Mouse (Mus musculus): ENCODE measurements around the gene Gpatch3. TPM values are rescaled to one million over a fixed set of nuclear protein-coding genes. Genes with fewer than 3 reads are reported as not detected.
A peak's percentile ranks its signal among the peaks of the same experiment; 100 is the strongest.

Gpatch3 gene
- polyA plus RNA-seq, 1 experiment = 7.3 TPM

DNA sequence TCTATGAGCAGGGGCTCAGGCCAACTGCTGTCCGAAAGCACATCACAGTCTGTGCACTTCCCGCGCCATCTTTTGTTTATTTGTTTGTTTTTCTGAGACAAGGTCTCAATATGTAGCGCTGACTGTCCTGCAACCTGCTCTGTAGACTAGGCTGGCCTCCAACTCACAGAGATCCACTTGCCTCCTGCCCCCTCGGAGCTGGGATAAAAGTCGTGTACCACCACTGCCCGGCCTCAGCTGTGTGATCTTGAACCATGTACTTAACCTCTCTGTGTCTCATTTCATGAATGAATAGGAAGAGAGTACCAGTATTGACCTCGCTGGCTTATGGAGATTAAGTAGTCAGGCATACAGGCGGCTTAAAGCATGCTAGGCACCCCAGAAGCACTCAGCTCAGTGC lies 52.1 kb downstream of the Gpatch3 start:
- no peaks in the 10 kb centered on the region for H3K27me3 ChIP-seq (ENCODE audit: control insufficient read depth, insufficient read depth, low read length)
- H3K4me3 ChIP-seq (ENCODE audit: low read depth, low read length) = no peak overlapping the region
- TF ChIP-seq POLR2A (IDR thresholded peaks at IDR 0.05; ENCODE audit: low read depth, low read length) = no peak
- TF ChIP-seq CTCF (IDR thresholded peaks at IDR 0.05; ENCODE audit: extremely low read depth, insufficient read length, insufficient replicate concordance, low read depth, low read length) = no peak
- 89% methylated on average over 9 of the region's 9 CpGs for WGBS
- peaks cover 18% of the 10 kb centered on the region for H3K36me3 ChIP-seq (ENCODE audit: control insufficient read depth, insufficient read depth, low read length)
- peaks cover 13% of the 10 kb centered on the region for H3K4me1 ChIP-seq (ENCODE audit: control insufficient read depth, insufficient read depth, insufficient read length, low read length)
- peak overlapping the region; percentile 81; the same call in 1 of the 2 replicates for H3K27ac ChIP-seq (ENCODE audit: insufficient read depth, low read depth, low read length)

DNA sequence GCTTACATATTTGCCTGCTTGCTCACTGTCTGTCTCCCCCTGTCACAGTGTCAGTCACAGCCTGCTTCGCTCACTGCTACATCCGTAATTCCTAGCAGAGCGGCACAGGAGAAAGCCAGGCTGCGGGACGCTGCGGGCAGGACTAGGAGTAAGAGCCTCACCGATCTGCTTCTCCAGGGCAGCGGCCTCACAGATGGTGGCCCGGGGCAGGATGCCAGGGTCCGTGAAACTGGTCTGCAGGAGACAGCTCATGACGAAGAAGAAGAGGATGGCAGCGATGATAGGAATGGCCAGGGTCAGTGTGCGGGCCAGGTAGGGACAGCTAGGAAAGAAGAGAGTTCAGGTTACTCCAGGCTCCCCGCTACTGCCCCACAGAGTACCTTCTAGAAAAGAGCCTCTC lies 52.5 kb downstream of the Gpatch3 start:
- 89% methylated on average over 14 of the region's 14 CpGs for WGBS
- TF ChIP-seq POLR2A (IDR thresholded peaks at IDR 0.05; ENCODE audit: low read depth, low read length) = no peak
- no peak for TF ChIP-seq CTCF (IDR thresholded peaks at IDR 0.05; ENCODE audit: extremely low read depth, insufficient read length, insufficient replicate concordance, low read depth, low read length)
- Histone ChIP-seq H3K4me1 (ENCODE audit: control insufficient read depth, insufficient read depth, insufficient read length, low read length) (peaks cover 15% of the 10 kb centered on the region), H3K27me3 (ENCODE audit: control insufficient read depth, insufficient read depth, low read length) (no peaks in the 10 kb centered on the region), H3K36me3 (ENCODE audit: control insufficient read depth, insufficient read depth, low read length) (peaks cover 18% of the 10 kb centered on the region), H3K27ac (ENCODE audit: insufficient read depth, low read depth, low read length) (no peak overlapping the region; the same call in 1 of the 2 replicates), H3K4me3 (ENCODE audit: low read depth, low read length) (no peak overlapping the region)

GRCm38 (mm10) chr4:133628517-133628916 lies 54.0 kb downstream of the Gpatch3 start:
- Histone ChIP-seq H3K36me3 (ENCODE audit: control insufficient read depth, insufficient read depth, low read length) (peaks cover 18% of the 10 kb centered on the region), H3K27me3 (ENCODE audit: control insufficient read depth, insufficient read depth, low read length) (no peaks in the 10 kb centered on the region), H3K4me1 (ENCODE audit: control insufficient read depth, insufficient read depth, insufficient read length, low read length) (peaks cover 21% of the 10 kb centered on the region), H3K4me3 (ENCODE audit: low read depth, low read length) (no peak overlapping the region), H3K27ac (ENCODE audit: insufficient read depth, low read depth, low read length) (no peak overlapping the region)
- 80% methylated on average over 2 of the region's 2 CpGs for WGBS
- no peak for TF ChIP-seq CTCF (IDR thresholded peaks at IDR 0.05; ENCODE audit: extremely low read depth, insufficient read length, insufficient replicate concordance, low read depth, low read length)
- TF ChIP-seq POLR2A (IDR thresholded peaks at IDR 0.05; ENCODE audit: low read depth, low read length) = no peak

- Histone ChIP-seq H3K4me3 (ENCODE audit: low read depth, low read length) (no peak overlapping the region), H3K4me1 (ENCODE audit: control insufficient read depth, insufficient read depth, insufficient read length, low read length) (peaks cover 24% of the 10 kb centered on the region), H3K27ac (ENCODE audit: insufficient read depth, low read depth, low read length) (no peak overlapping the region), H3K36me3 (ENCODE audit: control insufficient read depth, insufficient read depth, low read length) (peaks cover 17% of the 10 kb centered on the region), H3K27me3 (ENCODE audit: control insufficient read depth, insufficient read depth, low read length) (no peaks in the 10 kb centered on the region)
- TF ChIP-seq CTCF (IDR thresholded peaks at IDR 0.05; ENCODE audit: extremely low read depth, insufficient read length, insufficient replicate concordance, low read depth, low read length) (no peak), POLR2A (IDR thresholded peaks at IDR 0.05; ENCODE audit: low read depth, low read length) (no peak)
- WGBS = 79% methylated on average over 7 of the region's 7 CpGs
Measured at GRCm38 (mm10) chr4:133629191-133629590, 54.6 kb downstream of the Gpatch3 start.

DNA sequence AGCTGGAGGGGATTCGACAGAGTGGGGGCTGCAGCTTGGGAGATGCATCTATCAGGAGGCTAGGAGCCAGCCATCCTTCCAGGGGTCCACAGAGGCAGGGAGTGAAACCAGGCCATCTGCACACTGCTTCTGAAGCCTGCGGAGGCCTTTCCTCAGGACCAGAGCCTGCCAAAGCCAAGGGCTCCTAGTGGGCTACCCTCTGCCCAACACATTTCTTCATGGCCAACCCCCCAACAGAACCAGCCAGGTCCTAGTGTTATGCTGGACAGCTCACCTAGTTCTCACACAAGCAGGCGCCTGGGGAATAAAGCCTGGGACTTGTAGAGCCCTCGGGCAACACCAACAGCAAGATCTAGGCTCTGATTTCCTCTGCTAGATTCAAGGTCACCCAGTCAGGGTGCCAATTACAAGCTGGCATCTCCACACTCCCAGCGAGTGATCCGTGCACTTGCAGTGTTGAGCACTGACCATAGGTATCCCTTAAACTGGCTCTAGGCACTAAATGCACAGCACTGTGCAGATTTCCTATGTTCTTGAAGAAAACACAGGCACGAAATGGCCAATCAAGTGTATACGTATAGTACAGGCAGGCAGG lies 55.9 kb downstream of the Gpatch3 start:
- TF ChIP-seq CTCF (IDR thresholded peaks at IDR 0.05; ENCODE audit: extremely low read depth, insufficient read length, insufficient replicate concordance, low read depth, low read length) = 0 out of 2 replicates have a peak, but pooled peaks have one; percentile 2
- no peak for TF ChIP-seq POLR2A (IDR thresholded peaks at IDR 0.05; ENCODE audit: low read depth, low read length)
- H3K27me3 ChIP-seq (ENCODE audit: control insufficient read depth, insufficient read depth, low read length) = no peaks in the 10 kb centered on the region
- WGBS = 86% methylated on average over 8 of the region's 8 CpGs
- H3K4me1 ChIP-seq (ENCODE audit: control insufficient read depth, insufficient read depth, insufficient read length, low read length) = peaks cover 19% of the 10 kb centered on the region
- peaks cover 15% of the 10 kb centered on the region for H3K36me3 ChIP-seq (ENCODE audit: control insufficient read depth, insufficient read depth, low read length)
- H3K4me3 ChIP-seq (ENCODE audit: low read depth, low read length) = peak overlapping the region; percentile 46
- H3K27ac ChIP-seq (ENCODE audit: insufficient read depth, low read depth, low read length) = 0 out of 2 replicates have a peak overlapping the region, but pooled peaks have one; percentile 68

GRCm38 (mm10) chr4:133631071-133631768 lies 56.7 kb downstream of the Gpatch3 start:
- H3K4me1 ChIP-seq (ENCODE audit: control insufficient read depth, insufficient read depth, insufficient read length, low read length) = peaks cover 17% of the 10 kb centered on the region
- WGBS = 40% methylated on average over 14 of the region's 14 CpGs
- no peaks in the 10 kb centered on the region for H3K27me3 ChIP-seq (ENCODE audit: control insufficient read depth, insufficient read depth, low read length)
- TF ChIP-seq POLR2A (IDR thresholded peaks at IDR 0.05; ENCODE audit: low read depth, low read length) (no peak), CTCF (IDR thresholded peaks at IDR 0.05; ENCODE audit: extremely low read depth, insufficient read length, insufficient replicate concordance, low read depth, low read length) (no peak)
- H3K36me3 ChIP-seq (ENCODE audit: control insufficient read depth, insufficient read depth, low read length) = peaks cover 9% of the 10 kb centered on the region
- H3K4me3 ChIP-seq (ENCODE audit: low read depth, low read length) = peak overlapping the region; percentile 46
- peak overlapping the region; percentile 68 for H3K27ac ChIP-seq (ENCODE audit: insufficient read depth, low read depth, low read length)

- 22% methylated on average over 9 of the region's 9 CpGs for WGBS
- H3K27ac ChIP-seq (ENCODE audit: insufficient read depth, low read depth, low read length) = peak overlapping the region; percentile 68; the same call in 1 of the 2 replicates
Measured at GRCm38 (mm10) chr4:133631769-133632411, 57.3 kb downstream of the Gpatch3 start.

More at GRCm38 (mm10) chr4:133631769-133632411, 57.3 kb downstream of the Gpatch3 start:
- H3K27me3 ChIP-seq (ENCODE audit: control insufficient read depth, insufficient read depth, low read length) = no peaks in the 10 kb centered on the region
- no peak for TF ChIP-seq CTCF (IDR thresholded peaks at IDR 0.05; ENCODE audit: extremely low read depth, insufficient read length, insufficient replicate concordance, low read depth, low read length)
- no peak; the same call in 1 of the 2 replicates for TF ChIP-seq POLR2A (IDR thresholded peaks at IDR 0.05; ENCODE audit: low read depth, low read length)
- peaks cover 3% of the 10 kb centered on the region; the same call in 1 of the 2 replicates for H3K36me3 ChIP-seq (ENCODE audit: control insufficient read depth, insufficient read depth, low read length)
- peak overlapping the region; percentile 77 for H3K4me3 ChIP-seq (ENCODE audit: low read depth, low read length)
- H3K4me1 ChIP-seq (ENCODE audit: control insufficient read depth, insufficient read depth, insufficient read length, low read length) = peaks cover 17% of the 10 kb centered on the region
